Mouse (Mus musculus) frontal cortex, postnatal 25 days (tissue): ENCODE data around the gene Dgcr8.
A peak's percentile ranks its signal among the peaks of the same experiment; 100 is the strongest.

ENCODE experiments used
- DNase-seq, 2 experiments: peaks; one replicate each; pipeline ENCODE4 v3.0.0; 2022; ENCODE audit warnings: low spot score in 2 of 2

Gene Dgcr8

DNA sequence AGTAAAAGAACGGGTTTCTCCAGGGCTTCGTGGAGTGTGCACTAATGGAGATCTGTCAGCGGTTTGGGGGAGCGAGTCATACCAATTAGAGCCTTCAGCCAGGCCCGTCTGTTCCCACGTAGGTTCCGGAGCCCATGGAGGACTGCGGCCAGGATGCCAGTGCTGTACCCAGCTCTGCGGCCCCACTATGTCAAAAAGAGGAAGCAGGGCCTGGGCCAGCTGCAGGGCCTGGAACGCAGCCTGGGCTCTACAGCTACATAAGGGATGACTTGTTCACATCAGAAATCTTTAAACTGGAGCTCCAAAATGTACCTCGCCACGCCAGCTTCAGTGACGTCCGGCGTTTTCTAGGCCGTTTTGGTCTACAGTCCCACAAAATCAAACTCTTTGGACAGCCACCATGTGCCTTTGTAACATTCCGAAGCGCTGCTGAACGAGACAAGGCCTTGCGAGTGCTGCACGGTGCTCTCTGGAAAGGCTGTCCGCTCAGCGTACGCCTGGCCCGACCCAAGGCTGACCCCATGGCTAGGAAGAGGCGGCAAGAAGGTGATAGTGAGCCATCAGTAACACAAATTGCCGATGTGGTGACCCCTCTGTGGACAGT lies 39.6 kb downstream of the Dgcr8 start:
- DNase-seq, result no peak

DNA sequence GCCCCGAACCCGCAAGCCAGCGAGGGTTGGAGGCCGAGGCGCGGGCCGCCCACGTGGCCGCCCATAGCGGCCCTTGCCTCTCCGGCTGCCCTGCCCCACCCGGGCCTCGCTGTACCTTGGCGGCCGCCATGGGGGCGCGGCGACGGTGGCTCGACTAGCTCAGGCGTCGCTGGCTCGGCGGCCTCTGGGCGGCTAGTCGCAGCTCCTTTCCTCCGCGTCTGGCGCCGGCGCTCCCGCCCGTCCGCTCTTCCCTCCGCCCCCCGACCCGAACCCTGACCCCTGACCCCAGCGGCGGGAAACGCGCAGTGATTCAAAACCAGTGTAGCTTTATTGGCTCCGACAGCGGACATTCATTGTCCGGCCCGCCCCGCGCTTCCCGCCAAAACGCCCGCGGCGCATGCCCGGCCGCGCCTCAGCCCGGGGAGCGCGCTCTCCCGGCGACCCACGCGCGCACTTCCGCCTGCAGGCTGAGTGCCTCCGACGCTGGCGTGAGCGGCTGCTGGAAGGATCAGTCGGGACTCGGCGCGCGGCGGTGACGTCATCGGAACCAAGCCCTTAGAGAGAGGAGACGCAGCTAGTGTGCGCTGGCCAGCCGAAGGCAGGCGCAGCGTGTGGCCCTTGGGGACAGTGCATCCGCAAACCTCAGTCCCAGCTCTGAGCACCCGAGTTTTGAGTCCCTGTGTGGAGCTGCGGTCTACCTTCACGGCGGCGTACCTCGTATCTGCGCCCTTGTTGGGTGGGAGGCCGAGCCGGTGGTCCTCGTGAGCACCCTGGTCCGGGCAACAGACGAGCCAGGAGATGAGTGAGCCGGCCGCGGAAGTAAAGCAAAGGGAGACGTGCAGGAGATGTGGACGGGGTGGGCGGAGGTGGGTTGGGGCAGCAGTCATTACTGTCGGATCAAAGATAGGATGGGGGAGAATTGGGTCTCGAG lies 40.3 kb downstream of the Dgcr8 start, which contains the start of the genes Trmt2a and Ranbp1:
Gene Trmt2a (plus strand): TSS at position 247 of the 931 bp plus-strand sequence.
Gene Ranbp1 (minus strand): TSS at position 300 of the 931 bp plus-strand sequence.
- peak; percentile 95 to 96 for DNase-seq

DNA sequence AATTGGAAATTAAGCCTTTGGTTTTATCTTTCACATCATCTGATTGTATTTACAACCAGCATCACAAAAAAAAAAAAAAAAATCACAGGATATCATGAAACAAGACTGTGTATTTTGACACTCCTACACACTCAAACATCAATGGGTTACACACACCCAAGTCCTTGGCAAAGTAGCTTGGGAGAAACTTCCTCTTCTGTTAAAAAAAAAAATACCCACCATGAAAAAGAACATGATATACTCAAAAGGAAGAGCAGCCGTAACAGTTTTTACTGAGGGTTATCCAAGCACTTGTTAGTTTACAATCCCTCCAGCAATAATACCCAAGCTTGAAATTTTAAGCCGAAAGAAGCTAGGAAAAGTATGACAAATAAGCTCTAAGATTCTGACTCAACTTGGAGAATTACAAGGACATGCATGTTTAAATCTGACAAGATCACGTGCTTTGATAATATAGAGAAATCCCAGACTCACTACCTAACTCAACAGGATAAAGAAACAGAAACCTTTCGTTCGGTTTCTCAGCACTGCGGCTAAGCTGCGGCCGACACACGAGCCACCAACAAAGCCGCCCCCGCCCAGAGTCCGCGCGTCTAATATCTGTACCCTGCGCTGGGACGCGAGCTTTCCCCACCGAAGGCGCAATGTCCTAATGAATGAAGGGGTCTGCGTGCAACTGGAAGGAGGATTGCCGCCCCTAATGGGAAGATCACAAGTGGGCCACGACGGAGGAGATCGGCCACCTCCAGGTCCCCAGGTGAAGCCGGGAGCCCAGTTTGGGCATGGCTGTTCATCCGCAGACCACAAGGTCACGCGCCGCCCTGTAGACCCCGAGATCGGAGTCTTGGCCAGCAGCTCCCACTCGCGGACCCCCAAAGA lies 41.3 kb downstream of the Dgcr8 start:
- peak in 1 of 2 experiments; percentile 15 for DNase-seq

DNA sequence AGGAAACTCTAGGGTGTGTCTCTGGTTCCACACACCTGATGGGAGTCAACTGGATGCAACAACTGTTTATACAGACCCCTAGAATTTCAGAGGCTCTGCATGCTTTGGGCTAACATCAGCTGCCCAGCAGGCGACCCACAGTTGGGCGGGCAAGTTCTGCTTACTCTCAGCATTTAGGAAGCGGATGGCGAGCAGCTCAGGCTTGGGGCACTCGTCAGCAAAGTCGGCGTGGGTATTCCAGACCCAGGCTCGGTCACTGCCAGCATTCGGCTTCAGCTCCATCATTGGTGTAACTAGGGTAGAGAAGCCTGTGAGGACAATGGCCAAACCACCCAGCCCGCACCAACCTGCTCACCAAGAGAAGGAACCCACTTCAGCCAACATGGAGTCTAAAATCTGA lies 47.5 kb downstream of the Dgcr8 start:
- DNase-seq, result no peak

DNA sequence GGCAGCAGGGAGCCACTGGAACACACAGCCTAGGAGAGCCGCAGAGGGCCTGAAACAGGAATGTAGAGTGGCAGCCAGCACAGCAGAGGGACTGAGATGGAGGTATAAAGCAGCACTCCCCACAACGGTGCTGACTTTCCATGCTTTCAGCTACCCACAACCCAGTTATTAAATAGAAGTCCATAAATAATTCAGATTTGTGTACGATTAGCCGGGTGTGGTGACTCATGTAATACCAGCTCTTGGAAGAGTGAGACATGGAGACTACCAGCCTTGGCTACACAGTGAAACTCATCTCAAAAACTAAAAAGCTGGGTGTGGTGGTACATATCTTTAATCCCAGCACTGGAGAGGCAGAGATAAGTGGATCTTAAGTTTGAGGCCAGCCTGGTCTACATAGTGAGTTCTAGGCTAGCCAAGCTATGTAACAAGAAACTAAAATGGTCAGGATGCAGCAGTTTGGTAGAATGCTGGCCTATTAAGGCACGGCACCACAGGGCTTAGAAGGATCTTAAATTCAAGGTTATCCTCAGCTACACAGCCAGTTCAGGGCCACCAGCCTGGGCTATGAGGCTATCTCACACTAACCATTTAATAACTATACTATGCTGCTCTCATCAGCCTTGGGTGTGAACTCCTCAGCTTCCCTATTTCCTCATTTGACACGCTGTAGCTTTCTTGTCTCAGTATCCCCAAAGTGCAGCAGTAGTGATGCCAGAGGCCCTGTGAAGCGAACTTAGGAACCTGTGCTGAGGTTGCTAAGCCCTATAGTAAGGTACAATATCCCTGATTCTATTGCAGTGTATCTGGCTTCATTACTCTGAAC lies 52.2 kb downstream of the Dgcr8 start:
- DNase-seq, result no peak

DNA sequence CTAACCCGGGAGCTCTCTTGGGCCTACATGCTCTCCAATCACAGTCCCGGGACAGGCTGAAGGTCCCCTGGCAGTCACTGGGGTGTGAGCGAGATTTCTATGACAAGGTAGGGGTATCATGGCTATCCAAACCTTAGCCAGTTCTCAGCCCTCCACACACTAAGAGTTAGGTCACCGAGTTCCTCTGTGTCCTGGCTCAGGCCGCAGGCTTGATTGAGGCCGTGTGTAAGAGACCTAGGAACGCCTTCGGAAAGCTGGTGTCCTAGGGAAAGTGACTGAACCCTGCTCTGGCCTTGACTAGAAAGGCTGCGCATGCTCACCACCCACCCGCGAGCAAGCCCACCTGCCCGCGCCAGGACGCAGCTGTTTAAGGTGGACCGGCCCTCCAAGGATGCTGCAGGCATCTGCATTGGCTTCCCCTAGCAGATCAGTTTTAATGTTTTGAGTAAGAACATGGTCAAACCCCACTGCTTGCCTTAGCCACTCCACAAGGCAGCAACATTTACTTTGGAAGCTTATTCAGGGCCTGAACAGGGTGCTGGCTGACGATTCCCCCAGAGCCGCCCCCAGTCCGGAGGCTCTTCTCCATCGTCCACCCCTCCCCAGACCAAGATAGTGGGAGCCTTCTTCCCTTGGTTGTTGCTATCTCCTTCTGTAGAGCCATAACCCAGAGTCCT lies 53.5 kb downstream of the Dgcr8 start:
- DNase-seq, result peak in 1 of 2 experiments; percentile 60

DNA sequence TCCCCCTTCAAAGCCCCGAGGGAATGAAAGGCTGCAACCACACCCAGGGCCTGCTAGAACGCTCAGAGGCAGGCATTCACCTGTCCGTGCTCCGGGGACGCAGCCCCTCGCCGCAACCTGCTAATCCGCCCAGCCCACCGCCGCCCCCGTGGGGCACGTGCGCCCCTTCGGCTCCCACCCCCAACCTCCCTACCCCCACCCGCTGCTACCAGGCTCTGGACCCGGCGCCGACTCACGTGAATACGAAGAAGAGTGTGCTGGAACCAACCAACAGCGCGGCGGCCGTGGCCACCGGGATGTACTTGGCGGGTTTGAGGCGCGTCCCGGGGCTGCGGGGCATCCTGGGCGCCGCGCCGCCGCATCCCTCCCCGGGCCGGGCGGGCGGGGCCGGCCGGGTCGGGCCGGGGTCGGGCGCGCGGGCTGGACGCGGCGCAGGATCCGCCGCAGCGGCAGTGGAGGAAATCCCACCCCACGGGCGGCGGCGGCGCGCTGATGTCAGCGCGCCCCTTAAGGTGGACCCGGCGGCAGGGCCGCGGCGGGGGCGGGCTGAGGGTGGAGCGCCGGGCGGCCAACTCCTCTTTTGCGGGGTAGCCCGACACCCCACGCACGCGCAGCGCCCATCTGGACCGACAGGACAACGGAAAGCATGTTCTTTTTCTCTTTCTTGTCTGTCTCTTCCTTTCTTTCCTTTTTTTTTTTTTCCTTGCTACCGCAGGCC lies 54.2 kb downstream of the Dgcr8 start, which contains the start of gene Zdhhc8:
Gene Zdhhc8 (minus strand): TSS at position 466 of the 718 bp plus-strand sequence.
- peak in 1 of 2 experiments; percentile 65 for DNase-seq

DNA sequence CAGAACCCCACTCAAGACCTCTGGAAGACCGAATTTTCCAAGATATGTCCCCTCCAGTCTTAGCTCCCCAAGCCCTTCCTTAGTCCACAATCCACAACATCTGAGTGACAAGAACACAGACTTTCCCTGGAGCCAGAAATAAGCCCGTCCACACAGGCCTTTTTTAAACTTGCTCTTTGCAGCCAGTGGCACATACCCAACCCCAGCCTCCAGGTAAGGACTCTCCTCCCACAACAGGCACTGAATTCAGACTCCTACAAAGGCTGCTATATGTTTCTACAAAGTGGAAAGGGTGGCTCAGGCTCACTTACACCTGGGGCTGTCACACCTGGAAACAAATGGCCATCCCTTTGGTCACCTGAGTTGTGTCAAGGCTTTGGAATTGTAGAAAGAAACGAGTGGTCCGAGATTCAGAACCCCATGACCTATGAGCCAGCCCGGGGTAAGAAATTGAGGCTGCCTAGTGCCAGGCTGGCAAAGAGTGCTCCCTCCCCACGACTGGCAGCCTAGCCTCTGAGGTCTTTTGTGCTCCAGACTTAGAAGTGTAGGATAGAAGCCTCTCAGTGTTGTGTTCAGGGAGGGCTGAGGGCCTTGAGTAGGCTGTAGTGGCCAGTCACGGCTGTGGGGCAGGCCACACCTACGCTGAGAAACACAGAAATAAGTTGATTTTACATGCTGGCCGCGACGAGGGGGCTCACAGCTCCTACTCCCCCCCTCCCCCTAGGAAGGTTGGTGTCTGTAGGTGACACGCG lies 55.0 kb downstream of the Dgcr8 start:
- no peak for DNase-seq

DNA sequence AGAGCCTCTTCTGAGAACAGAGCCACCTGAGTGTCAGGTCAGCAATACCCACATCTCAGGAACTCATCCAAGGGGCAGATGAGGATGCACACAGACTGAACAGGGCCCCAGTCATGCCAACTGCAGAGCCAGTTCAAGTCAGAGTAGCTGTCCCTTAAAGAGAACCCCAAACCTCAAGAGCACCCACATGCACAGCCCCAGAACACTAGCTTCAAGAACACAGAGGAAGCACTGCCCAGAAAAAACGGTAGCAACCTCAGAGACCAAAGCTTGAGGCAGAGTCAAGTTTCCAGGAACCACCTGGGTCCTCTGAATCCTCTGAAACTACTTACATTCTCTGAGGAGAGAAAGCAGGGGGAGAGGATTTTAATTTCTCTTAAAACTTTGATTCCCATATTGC lies 55.6 kb downstream of the Dgcr8 start:
- DNase-seq, result no peak

DNA sequence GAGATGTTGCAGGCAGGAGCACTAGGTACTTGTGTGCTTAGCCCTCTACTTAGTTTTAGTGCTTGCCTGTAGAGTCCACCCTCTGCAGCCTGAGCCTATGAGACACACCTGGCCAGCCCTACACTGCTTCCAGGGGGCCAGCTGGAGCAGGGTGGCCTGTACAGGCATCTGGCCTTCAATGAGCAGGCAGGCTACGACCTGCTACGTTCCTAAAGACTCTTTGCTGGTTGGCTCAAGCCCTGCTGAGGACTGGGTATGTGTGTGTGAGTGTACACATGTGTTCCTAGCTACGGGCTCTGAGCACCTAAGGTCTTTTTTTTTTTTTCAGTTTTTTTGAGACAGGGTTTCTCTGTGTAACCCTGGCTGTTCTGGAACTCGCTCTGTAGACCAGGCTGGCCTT lies 57.6 kb downstream of the Dgcr8 start:
- no peak for DNase-seq

DNA sequence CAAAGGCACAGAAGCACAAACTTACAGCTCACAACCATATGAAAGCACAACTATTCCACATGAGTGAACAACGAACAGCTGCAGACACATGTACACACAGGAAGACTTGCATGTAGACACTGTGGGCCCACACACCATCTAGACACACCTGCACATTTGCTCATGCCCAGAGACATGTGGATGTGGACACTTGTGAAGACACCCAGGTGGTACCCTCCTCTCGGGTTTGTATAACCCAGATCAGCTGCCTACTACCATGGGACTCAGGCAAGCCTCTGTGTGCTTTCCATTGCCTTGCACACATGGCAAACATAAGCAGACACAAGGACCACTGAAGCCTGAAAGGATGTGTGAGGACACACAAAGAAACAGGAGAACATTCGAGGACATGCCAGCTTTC lies 58.0 kb downstream of the Dgcr8 start:
- no peak for DNase-seq

DNA sequence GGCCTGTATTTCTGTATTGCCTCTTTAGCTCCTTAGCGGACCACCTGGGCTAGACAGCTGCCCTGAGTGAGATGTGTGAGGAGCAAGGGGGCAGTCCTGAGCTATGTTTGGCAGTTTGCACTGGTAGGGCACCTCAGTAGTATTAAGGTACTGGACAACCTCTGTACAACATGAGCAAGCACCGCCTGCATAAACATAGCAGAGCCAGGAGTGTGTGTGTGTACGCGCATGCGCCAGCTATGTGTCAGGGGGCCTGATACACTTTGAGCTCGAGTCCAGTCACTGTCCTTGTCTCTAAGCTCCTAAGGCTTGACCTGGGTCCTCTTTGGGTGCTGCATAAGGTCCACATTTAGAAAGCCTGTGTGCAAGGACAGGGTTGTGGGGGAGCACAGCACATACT lies 58.4 kb downstream of the Dgcr8 start:
- no peak for DNase-seq

DNA sequence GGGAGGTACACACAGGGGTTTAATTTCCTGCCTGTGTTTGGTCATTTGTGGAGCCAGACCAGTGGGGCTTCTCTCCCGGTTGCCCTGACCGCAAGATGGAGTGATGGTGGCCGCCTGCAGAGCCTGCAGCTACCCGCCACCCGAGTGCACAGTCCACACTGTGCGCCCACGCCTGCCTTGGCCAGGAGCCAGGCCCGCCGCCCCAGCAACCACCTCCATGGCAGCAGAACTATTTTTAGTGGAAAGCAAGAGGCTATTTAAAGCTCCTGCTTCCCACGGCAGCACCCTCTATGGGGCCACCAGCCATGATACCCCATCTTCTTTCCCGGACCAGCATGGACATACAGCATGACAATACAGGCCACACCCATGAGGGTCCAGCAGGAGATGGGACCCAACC lies 59.4 kb downstream of the Dgcr8 start:
- peak; percentile 80 for DNase-seq

DNA sequence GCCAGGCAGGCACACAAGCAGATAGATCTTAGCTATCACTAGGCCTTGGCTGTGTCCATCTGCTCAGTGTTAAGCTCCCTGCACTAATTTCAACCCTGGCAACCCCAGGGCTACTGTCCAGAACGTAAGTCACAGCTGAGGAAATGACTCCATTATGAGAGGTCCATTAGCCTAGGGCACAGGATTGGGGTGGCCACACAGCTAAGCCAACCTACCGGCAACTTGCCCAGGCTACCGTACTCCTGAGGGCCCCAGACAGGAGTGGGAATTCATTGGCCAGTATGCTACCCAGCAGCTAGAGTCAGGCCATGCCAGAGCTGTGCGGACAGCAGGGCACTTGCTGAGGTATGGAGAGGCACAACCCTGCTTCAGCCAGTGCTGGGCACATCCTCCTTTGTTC lies 60.2 kb downstream of the Dgcr8 start:
- no peak for DNase-seq

DNA sequence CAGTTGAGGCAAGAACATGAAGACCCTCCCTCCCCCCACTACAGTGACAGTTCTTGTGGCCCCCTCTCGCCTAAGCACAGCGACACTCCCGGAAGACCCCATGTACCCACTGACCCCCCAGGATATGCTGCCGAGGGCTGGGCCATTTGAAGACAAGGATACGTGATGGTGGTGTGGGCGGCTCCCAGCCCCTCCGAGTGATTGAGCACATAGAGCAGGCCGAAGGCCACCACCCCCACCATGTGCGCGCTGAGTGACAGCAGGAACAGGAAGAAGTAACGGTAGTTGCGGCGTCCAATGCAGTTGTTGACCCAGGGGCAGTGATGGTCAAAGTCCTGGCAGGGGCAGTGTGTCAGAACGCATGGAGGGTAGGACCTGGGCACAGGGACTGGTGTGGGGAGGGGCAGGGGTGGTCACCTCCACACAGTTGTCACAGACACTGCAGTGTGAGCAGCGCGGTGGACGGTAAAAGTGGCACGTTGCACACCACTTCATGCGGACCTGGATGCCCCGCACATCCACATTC lies 61.1 kb downstream of the Dgcr8 start:
- no peak for DNase-seq

DNA sequence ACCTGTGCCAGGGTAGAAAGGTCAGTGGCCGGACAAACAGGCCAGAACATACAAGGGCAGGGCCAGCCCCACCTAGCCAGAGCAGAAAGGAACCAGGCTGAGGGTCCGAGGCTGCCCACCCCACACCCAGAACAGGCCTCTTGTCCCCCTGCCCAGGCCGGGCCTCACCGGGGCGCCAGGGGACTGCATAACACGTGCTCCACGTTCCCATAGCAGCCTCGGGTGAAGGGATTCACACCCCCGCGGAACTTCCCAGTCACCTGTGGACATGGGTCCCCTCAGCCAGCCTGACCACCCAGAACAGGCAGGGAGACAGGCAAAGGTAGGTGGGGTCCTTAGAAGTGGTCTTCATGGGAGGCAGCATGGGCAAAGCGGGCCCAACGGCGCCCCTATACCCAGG lies 61.9 kb downstream of the Dgcr8 start:
- no peak for DNase-seq

DNA sequence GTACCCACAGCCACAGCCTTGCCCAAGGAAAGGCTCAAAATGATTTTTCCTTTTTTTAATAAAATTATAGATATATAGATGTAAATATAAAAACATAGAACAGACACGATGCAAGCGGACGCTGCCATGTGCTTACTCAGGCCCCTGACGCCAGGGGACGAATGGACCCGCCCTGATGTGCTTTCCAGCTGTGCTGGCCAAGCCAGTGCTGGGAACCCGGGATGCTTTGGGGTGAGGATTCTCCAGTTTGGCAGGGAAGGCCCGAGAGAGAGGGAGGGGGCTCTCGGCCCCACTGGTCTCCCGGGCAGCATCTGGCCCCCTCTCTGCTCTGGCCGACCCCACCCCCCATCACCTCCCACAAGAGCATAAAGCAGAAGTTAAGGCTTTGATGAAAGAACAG lies 66.9 kb downstream of the Dgcr8 start:
- no peak for DNase-seq

DNA sequence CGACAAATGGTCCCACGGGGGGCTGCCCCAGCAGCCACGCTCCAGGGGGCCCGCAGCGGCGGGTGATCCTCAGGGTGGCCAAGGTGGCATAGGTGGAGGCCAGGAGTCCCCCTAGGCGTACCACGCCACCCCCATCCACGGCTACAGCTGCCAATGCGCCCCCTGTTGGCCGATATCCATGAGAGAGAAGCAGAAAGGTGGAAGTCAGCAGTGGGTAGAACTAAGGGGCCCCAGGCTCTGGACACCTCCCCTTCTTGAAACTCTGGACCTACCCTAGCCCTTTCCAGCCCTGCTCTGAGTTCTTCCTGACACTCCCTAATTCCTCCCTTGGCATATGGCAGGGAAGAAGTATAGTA lies 67.5 kb downstream of the Dgcr8 start:
- no peak for DNase-seq
